Mouse (Mus musculus) stomach, embryonic 16.5 days (tissue): ENCODE measurements around the gene Icam2. TPM values are rescaled to one million over a fixed set of nuclear protein-coding genes. Genes with fewer than 3 reads are reported as not detected.
A peak's percentile ranks its signal among the peaks of the same experiment; 100 is the strongest.

Experiments used
- ATAC-seq: fragments of 200-750 bp; cut with Nextera tagmentation; 2 replicates; pipeline ENCODE4 v1.8.0; 2017; ENCODE audit warnings: moderate number of reproducible peaks, moderate TSS enrichment; ENCODE audit not compliant: insufficient read depth, low FRiP score
- H3K27ac ChIP-seq: fragments of 300-500 bp; sonication (generic); 2 replicates; pipeline ENCODE4 v1.5.1; 2014; ENCODE audit warnings: low read length
- H3K27me3 ChIP-seq: fragments of 300-500 bp; sonication (generic); 2 replicates; pipeline ENCODE4 v1.6.1; 2014; ENCODE audit warnings: low read length, control low read depth, mixed read lengths; ENCODE audit not compliant: control insufficient read depth, insufficient read depth
- H3K36me3 ChIP-seq: fragments of 300-500 bp; sonication (generic); 2 replicates; pipeline ENCODE4 v1.6.1; 2014; ENCODE audit warnings: low read length; ENCODE audit not compliant: control insufficient read depth, insufficient read depth
- H3K4me1 ChIP-seq: fragments of 300-500 bp; sonication (generic); 2 replicates; pipeline ENCODE4 v1.6.1; 2014; ENCODE audit warnings: low read length, control low read depth, mixed read lengths; ENCODE audit not compliant: control insufficient read depth, insufficient read depth
- H3K4me2 ChIP-seq: fragments of 300-500 bp; sonication (generic); 2 replicates; pipeline ENCODE4 v1.6.1; 2014; ENCODE audit warnings: low read depth, low read length, mixed read lengths
- H3K4me3 ChIP-seq: fragments of 300-500 bp; sonication (generic); replicated peaks from 2 replicates; pipeline ENCODE4 v1.5.1; 2014; ENCODE audit warnings: mild to moderate bottlenecking, low read length
- H3K9ac ChIP-seq: fragments of 300-500 bp; sonication (generic); 2 replicates; pipeline ENCODE4 v1.6.1; 2014; ENCODE audit warnings: low read length
- H3K9me3 ChIP-seq: fragments of 300-500 bp; sonication (generic); replicated peaks from 2 replicates; pipeline ENCODE4 v1.6.1; 2016; ENCODE audit warnings: low read length, control low read depth; ENCODE audit not compliant: control insufficient read depth
- WGBS: fragments of 180-500 bp; shearing (Covaris S2); extraction: QIAGEN DNeasy Blood & Tissue Kit; methylation state at CpG from one replicate; pipeline ENCODE4 v1.1.7; 2014; 5-methylcytosine and 5-hydroxymethylcytosine counted together
- polyA plus RNA-seq: library from polyadenylated mRNA; unstranded; fragments of >200 nt; fragmentation: Nextera tagmentation; extraction: Ambion mirVana; gene quantifications from 2 replicates; pipeline ENCODE4 v1.2.1, GENCODE M21; 2015

The Icam2 gene
- polyA plus RNA-seq, 1 experiment from 2014 or later, result 39.5 TPM

DNA sequence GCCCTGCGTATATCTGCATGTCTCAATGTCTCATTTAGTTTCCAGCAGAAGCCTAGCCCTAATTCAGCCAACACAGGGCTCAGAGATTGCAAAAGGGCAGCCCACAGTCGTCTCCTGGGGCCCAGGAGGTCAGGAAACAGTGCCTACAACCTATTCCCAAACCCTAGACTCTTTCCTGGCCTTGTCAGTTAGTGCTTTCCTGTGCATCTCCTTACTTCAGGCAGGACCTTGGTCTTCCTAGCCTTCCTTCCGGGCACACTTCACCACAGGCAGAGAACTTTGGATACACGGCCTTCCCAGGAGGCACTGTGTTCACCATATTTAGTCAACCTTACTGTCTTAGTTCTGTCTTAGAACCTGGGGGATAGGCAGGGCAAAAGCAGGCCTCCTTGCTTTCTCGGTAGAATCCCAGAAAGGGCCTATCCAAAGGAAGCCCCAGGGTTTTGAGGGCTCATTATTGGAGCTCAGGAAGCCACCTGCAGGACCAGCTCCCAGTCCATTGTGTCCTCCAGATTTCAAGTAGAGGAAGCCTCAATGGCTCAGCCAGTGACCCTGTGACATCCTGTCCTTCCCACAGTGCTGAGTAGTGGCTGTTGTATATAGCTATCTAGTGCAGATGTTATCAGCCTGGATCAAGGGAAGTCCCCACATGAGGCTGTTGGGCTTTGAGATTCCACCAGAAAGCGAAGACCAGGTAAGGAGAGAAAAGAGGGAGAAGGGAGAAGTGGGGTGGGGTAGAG is 4.7 kb downstream of the Icam2 start:
- Histone ChIP-seq H3K27ac (peak overlapping the region; percentile 14; the same call in 1 of the 2 replicates), H3K36me3 (no peaks in the 10 kb centered on the region), H3K27me3 (no peaks in the 10 kb centered on the region), H3K4me2 (no peak overlapping the region), H3K4me1 (no peaks in the 10 kb centered on the region), H3K4me3 (no peak overlapping the region), H3K9ac (no peak overlapping the region), H3K9me3 (no peaks in the 10 kb centered on the region)
- WGBS, result 79% methylated on average over 6 of the region's 6 CpGs
- ATAC-seq, result no peak

DNA sequence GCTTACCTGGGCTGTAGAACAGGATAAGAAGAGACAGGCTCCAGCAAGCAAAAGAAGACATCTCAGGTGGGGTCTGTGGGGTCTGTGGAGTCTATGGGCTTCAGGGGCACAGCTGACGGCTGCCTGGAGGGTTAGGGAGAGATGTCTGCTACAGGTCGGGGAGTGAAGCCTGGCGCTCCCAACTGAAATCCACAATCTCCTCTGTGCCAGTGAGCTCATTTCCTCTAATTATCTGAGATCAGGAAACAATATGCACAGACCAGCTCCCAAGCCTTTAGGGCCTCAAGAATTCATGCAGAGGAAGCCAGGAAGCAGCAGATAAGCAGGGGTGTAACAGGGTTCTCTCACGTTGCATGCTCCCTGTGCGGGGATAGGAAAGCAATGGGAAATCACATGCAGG is 5.5 kb downstream of the Icam2 start:
- H3K36me3 ChIP-seq, result no peaks in the 10 kb centered on the region
- no peak overlapping the region for H3K4me2 ChIP-seq
- WGBS, result 68% methylated on average over 5 of the region's 5 CpGs
- H3K27ac ChIP-seq, result peak overlapping the region; percentile 76
- H3K4me1 ChIP-seq, result no peaks in the 10 kb centered on the region
- peak overlapping the region; percentile 53 for H3K9ac ChIP-seq
- peak overlapping the region; percentile 26 for H3K4me3 ChIP-seq
- no peak for ATAC-seq
- no peaks in the 10 kb centered on the region for H3K9me3 ChIP-seq
- no peaks in the 10 kb centered on the region for H3K27me3 ChIP-seq

DNA sequence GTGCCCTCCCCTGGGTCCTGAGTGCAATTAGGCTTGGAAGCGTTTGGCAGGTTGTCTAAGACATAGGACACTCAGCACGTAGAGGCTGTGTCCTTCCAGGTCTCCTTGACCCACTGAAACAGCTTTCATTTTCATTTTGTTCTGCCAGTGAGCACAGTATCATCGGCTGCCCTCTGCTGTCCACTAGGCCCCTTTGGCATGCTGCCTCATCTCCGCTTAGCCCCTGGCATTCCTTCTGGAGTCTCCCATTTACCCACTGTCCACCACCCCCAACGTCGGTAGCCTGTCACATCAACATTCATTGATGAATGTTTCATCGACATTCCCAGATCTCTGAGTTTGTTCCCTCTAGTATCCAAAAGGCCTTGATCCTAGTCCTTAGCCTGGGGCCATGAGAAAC is 6.0 kb downstream of the Icam2 start:
- WGBS, result 79% methylated on average over 7 of the region's 7 CpGs
- Histone ChIP-seq H3K4me3 (peak overlapping the region; percentile 26), H3K27me3 (no peaks in the 10 kb centered on the region), H3K4me2 (no peak overlapping the region), H3K36me3 (no peaks in the 10 kb centered on the region), H3K4me1 (no peaks in the 10 kb centered on the region), H3K9ac (peak overlapping the region; percentile 53), H3K27ac (peak overlapping the region; percentile 76), H3K9me3 (no peaks in the 10 kb centered on the region)
- ATAC-seq, result no peak

DNA sequence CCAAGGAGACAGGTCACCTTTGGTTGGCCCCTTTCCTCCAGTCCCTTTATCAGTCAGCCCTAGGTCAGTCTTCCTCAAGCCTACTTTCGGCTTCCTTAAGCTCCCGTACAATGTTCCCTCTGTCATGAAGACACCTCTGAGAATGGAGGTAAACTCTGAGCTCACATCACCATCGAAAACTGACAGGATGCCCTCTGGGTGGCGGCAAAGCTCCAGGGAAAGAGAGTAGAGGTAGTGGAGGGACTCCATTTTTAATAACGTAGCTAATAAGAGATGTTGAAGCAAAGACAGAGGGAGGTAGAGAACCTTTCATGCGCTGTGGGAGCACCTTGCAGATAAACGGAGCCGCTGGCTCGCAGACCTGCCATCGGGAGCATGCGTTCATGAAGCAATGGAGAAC is 6.9 kb downstream of the Icam2 start:
- WGBS, result 74% methylated on average over 11 of the region's 11 CpGs
- H3K4me1 ChIP-seq, result no peaks in the 10 kb centered on the region
- H3K4me3 ChIP-seq, result peak overlapping the region; percentile 26; the same call in 1 of the 2 replicates
- no peak for ATAC-seq
- no peak overlapping the region for H3K27ac ChIP-seq
- H3K4me2 ChIP-seq, result no peak overlapping the region
- no peaks in the 10 kb centered on the region for H3K9me3 ChIP-seq
- no peaks in the 10 kb centered on the region for H3K36me3 ChIP-seq
- no peaks in the 10 kb centered on the region for H3K27me3 ChIP-seq
- no peak overlapping the region for H3K9ac ChIP-seq

DNA sequence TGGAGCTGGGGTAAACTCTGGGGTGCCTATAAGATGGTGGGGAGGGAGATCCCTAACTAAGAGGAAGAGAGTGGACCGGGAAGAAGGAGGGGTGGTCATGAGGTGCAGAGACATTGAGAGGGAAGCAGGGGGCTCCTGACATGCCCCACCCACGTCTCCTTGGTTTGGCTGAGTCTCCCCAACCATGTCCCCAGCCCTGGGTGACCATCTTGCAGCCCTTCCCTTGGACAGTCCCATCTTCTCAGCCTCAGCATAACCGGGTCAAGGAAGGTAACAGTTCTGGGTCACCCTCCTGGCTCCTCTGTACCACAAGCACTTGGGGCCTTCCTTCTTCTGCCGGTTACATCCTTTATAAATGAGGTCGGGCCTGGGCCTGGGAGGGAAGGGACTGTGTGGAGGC is 12.9 kb downstream of the Icam2 start:
- H3K27ac ChIP-seq, result peak overlapping the region; percentile 23; the same call in 1 of the 2 replicates
- no peaks in the 10 kb centered on the region for H3K27me3 ChIP-seq
- 69% methylated on average over 5 of the region's 5 CpGs for WGBS
- H3K4me3 ChIP-seq, result no peak overlapping the region
- H3K9ac ChIP-seq, result peak overlapping the region; percentile 14; the same call in 1 of the 2 replicates
- peaks cover 14% of the 10 kb centered on the region for H3K4me1 ChIP-seq
- peak; percentile 19; the same call in 1 of the 2 replicates for ATAC-seq
- no peaks in the 10 kb centered on the region for H3K36me3 ChIP-seq
- H3K4me2 ChIP-seq, result no peak overlapping the region
- no peaks in the 10 kb centered on the region for H3K9me3 ChIP-seq

DNA sequence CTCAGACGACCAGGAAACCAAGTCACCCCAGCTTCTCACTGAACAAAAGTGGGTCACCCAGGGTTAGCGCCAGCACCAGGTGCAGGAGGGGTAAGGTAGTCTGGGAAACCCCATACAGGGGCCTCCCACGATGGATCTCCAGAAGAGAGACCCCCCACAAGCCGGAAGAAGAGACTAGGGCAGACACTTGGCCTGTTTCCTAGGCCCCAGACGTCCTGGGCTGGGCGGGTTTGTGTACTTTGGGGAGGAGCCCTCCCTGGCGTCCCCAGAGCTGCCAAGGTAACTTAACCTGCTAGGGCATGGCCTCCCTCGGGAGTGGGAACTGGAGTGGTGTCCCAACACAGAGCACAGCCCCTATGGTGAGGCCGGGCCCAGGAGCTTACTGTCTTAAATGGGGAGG is 13.3 kb downstream of the Icam2 start:
- Histone ChIP-seq H3K4me1 (peaks cover 14% of the 10 kb centered on the region), H3K9ac (peak overlapping the region; percentile 54), H3K4me2 (no peak overlapping the region), H3K4me3 (no peak overlapping the region), H3K27ac (peak overlapping the region; percentile 51; the same call in 1 of the 2 replicates), H3K9me3 (no peaks in the 10 kb centered on the region), H3K36me3 (no peaks in the 10 kb centered on the region), H3K27me3 (no peaks in the 10 kb centered on the region)
- WGBS, result 28% methylated on average over 9 of the region's 9 CpGs
- ATAC-seq, result peak; percentile 81

DNA sequence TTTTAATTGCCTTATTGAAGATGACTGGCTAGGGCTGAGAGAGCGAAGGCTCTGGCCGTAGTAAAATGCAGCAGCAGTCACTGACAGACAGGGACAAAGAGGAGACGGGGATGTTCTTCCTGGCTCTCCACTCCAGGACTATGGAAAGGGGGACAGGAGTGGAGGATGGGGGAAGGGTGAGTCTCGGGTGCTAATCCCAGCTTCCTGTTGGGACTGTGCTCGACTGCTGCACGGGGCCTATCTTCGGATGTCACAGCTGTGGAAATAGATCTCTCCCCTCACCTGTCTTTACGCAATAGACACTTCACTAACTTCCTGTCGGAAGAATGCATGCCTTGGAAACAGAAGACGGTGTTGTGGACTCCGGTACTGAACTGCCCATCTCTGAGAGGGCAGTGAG is 13.9 kb downstream of the Icam2 start:
- 0 out of 2 replicates have a peak overlapping the region, but pooled peaks have one; percentile 54 for H3K9ac ChIP-seq

DNA sequence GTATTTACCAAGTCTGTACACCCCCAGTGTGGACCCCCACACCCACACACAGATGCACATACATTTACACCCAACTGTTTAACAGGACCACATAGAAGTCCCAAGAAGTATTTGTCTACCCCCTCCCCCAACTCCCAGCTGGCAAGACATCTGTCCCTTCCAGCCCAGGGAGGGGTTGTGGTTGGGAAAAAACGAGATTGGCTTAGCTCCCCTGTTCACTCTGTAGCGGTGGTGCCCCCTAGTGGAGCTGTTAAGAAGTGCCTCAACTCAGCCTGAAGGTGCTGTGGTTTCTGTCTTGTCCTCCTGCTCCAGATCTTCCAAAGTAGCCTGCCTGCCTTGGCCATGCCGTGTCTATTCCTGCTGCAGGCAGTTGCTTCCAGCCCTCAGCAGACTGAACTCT is 21.6 kb downstream of the Icam2 start:
- Histone ChIP-seq H3K27me3 (no peaks in the 10 kb centered on the region), H3K4me3 (no peak overlapping the region), H3K36me3 (no peaks in the 10 kb centered on the region), H3K4me2 (no peak overlapping the region), H3K9me3 (no peaks in the 10 kb centered on the region), H3K4me1 (peaks cover 10% of the 10 kb centered on the region), H3K27ac (no peak overlapping the region), H3K9ac (no peak overlapping the region)
- 7% methylated on average over 3 of the region's 3 CpGs for WGBS
- ATAC-seq, result 0 out of 2 replicates have a peak, but pooled peaks have one; percentile 37

More for the DNA sequence above, 13.9 kb downstream of the Icam2 start:
- H3K36me3 ChIP-seq, result no peaks in the 10 kb centered on the region
- peak overlapping the region; percentile 51; the same call in 1 of the 2 replicates for H3K27ac ChIP-seq
- no peaks in the 10 kb centered on the region for H3K27me3 ChIP-seq
- 38% methylated on average over 11 of the region's 11 CpGs for WGBS
- no peak overlapping the region for H3K4me3 ChIP-seq
- H3K9me3 ChIP-seq, result no peaks in the 10 kb centered on the region
- ATAC-seq, result no peak
- H3K4me2 ChIP-seq, result no peak overlapping the region
- peaks cover 14% of the 10 kb centered on the region for H3K4me1 ChIP-seq

DNA sequence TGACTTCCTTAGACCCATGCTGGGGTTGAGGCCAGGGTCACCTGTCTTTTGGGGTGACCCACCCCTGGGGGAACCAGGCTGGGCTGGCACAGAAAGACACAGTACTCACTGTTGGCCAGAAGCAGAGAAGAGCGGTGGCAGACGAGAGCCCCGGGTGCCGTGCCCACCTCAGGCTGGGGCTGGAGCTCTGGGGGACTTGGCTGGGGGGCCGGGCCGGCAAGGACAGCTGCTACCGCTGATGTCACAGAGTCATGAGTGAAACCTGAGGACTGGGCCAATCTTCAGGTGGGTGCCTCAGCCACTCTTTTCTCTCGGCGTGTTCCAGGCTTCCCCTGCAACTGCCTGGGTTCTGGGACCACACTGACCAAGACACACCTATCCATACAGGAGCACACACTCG is 22.5 kb downstream of the Icam2 start, which contains the start of gene Prr29:
Gene Prr29, plus strand, starts transcription at position 107 of the 400 bp plus-strand sequence.
- Histone ChIP-seq H3K4me1 (peaks cover 10% of the 10 kb centered on the region), H3K9ac (peak within 1 kb of the TSS; percentile 22; the same call in 1 of the 2 replicates), H3K4me2 (no peak within 1 kb of the TSS; the same call in 1 of the 2 replicates), H3K27ac (no peak within 1 kb of the TSS), H3K9me3 (no peaks in the 10 kb centered on the region), H3K27me3 (no peaks in the 10 kb centered on the region), H3K36me3 (no peaks in the 10 kb centered on the region), H3K4me3 (no peak within 1 kb of the TSS)
- no peak for ATAC-seq
- WGBS, result 43% methylated on average over 10 of the region's 10 CpGs
